ENCODE assay signal across 19 mouse cellular contexts in genomic region chr4:141708005-141708404, GRCm38 (mm10). TPM values are rescaled to one million over a fixed set of nuclear protein-coding genes. Genes with fewer than 3 reads are reported as not detected.
"Had no signal": no experiment of that assay in that cellular context is flagged by ENCODE, and none has a peak within 500 bp of the region (broad histone marks: within the 10 kb centered on the region; RNA-seq: fewer than 3 reads in every experiment).

No protein-coding gene starts in this region.

- H3K4me3 ChIP-seq: kidney, embryonic 15.5 days; limb, embryonic 13.5 days; midbrain, embryonic 13.5 days; neural tube, embryonic 12.5 days; stomach, embryonic 15.5 days had no signal

- H3K27me3 ChIP-seq: kidney, embryonic 15.5 days; limb, embryonic 13.5 days; midbrain, embryonic 13.5 days; neural tube, embryonic 12.5 days; stomach, embryonic 15.5 days had no signal

- H3K4me2 ChIP-seq: kidney, embryonic 15.5 days; limb, embryonic 13.5 days; midbrain, embryonic 13.5 days; neural tube, embryonic 12.5 days; stomach, embryonic 15.5 days had no signal

- H3K4me1 ChIP-seq: kidney, embryonic 15.5 days; limb, embryonic 13.5 days; midbrain, embryonic 13.5 days; neural tube, embryonic 12.5 days; stomach, embryonic 15.5 days had no signal

- H3K27ac ChIP-seq: kidney, embryonic 15.5 days; limb, embryonic 13.5 days; macrophage; midbrain, embryonic 13.5 days; neural tube, embryonic 12.5 days; stomach, embryonic 15.5 days had no signal

- DNase-seq: kidney, adult 2 months; kidney, postnatal 14 days; left cerebral cortex, postnatal 4 days; right cerebral cortex, postnatal 14 days; thymus, adult 2 months; thymus, postnatal 36 days had no signal

- H3K9me3 ChIP-seq: kidney, embryonic 15.5 days; limb, embryonic 13.5 days; midbrain, embryonic 13.5 days; neural tube, embryonic 12.5 days; stomach, embryonic 15.5 days had no signal

- H3K9ac ChIP-seq: kidney, embryonic 15.5 days; limb, embryonic 13.5 days; midbrain, embryonic 13.5 days; neural tube, embryonic 12.5 days; stomach, embryonic 15.5 days had no signal

- ATAC-seq: intestine, embryonic 16.5 days; midbrain, embryonic 13.5 days had no signal

RNA-seq across cellular contexts. Expression of gene Rsc1a1, which starts 22.6 kb away (rescaled TPM):
- total RNA-seq: left cerebral cortex, adult 18-20 months had no signal
- polyA plus RNA-seq: intestine, embryonic 16.5 days; kidney, embryonic 15.5 days; liver, embryonic 16.5 days; lung, embryonic 16.5 days; macrophage; midbrain, embryonic 13.5 days; neural tube, embryonic 12.5 days; stomach, embryonic 15.5 days had no signal

RNA-seq across cellular contexts. Expression of gene Agmat, which starts 38.5 kb away (rescaled TPM):
- total RNA-seq: layer of hippocampus, adult 8-10 months; layer of hippocampus, postnatal 14 days; left cerebral cortex, postnatal 4 days; neutrophil, adult 5-6 weeks had no signal
- polyA plus RNA-seq: macrophage; midbrain, embryonic 13.5 days; neural tube, embryonic 12.5 days had no signal
